Mouse (Mus musculus) left cerebral cortex, adult 18-20 months (tissue): ENCODE measurements around the gene Aknad1. TPM values are rescaled to one million over a fixed set of nuclear protein-coding genes. Genes with fewer than 3 reads are reported as not detected.

ENCODE experiments used
- DNase-seq, 2 experiments: peaks; one replicate each; pipeline ENCODE4 v3.0.0; 2021 to 2022; ENCODE audit warnings: low spot score in 2 of 2, mixed read lengths in 1 of 2
- long read RNA-seq, 2 experiments: library from polyadenylated mRNA; stranded (forward); transcript quantifications; one replicate each; pipeline ENCODE4 v2.0.0; 2021
- total RNA-seq, 2 experiments: library from RNA; stranded (reverse); gene quantifications; 2 replicates each; pipeline ENCODE4 v1.2.3; 2021

Gene Aknad1
- total RNA-seq = under 1 TPM in 1 of 2 experiments, not detected in 1; 0.12 TPM
- long read RNA-seq, experiment 1 = 0 reads
- long read RNA-seq, experiment 2, partial matches to known transcripts = 1 of 1 reads
- long read RNA-seq, experiment 2, other reads (novel, unspliced or antisense) = 0 of 1 reads

DNA sequence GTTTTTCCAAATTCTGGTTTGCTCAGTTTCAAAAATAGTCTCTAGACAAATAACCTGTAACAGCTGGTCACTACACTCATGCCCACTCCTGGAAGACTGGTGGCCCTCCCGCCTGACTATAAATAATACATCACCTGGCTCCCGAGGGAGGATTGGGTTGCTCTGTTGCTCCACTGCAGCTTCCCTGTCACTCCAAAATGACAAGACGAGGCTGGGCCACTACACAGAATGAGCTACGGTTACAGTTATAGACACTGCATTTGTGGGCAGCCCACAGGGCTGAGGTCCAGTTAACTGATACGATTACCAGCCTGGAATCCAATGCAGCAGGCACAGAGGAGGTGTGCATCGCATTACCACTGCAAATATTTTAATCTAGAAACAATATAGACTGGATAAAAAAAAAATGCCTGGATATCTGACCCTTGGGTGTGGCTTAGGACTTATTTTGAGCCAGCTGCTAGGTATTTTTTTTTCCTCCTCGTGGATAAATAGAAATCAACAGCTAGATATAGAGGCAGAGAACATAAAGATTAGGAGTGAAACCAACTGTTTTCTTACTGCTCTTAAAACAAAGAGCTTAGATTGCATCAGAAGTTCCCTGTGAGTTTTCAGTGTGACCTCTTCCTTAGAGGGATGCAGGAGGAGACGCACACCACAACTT, at the start of gene Aknad1:
Gene Aknad1 (plus strand): TSS at position 614 of the 664 bp plus-strand sequence.
- no peak for DNase-seq

GRCm38 (mm10) chr3:108689979-108690378, 49.5 kb upstream of the Aknad1 start:
- no peak for DNase-seq

- DNase-seq = peak; percentile 20 to 29
Measured at GRCm38 (mm10) chr3:108694321-108694720, 45.1 kb upstream of the Aknad1 start.

DNA sequence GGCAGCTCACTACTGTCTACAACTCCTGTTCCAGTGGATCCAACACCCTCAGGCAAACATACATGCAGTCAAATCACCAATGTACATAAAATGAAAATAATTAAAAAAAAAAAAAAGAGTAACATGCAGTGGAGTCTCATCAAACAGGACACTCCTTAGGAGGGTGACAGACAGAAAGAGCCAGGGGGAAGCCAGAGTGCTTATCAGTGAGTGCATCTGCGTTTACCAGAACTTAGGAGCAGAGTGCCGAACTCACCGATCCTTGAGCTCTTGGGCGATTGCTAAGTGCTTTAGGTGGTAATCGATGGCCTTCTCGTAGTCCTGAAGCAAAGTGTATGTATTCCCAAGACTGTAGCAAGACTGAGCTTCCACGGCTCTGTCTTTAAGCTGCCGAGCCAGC, 40.8 kb upstream of the Aknad1 start:
- DNase-seq = no peak

GRCm38 (mm10) chr3:108699786-108700185, 39.7 kb upstream of the Aknad1 start:
- no peak for DNase-seq

- no peak for DNase-seq
Measured at GRCm38 (mm10) chr3:108701256-108701655, 38.2 kb upstream of the Aknad1 start.

GRCm38 (mm10) chr3:108702789-108703188, 36.7 kb upstream of the Aknad1 start:
- no peak for DNase-seq

GRCm38 (mm10) chr3:108711296-108711695, 28.2 kb upstream of the Aknad1 start:
- DNase-seq = no peak

GRCm38 (mm10) chr3:108713065-108713675, 26.3 kb upstream of the Aknad1 start:
- DNase-seq = no peak

- no peak for DNase-seq
Measured at GRCm38 (mm10) chr3:108714837-108715236, 24.6 kb upstream of the Aknad1 start.

- no peak for DNase-seq
Measured at GRCm38 (mm10) chr3:108717896-108718502, 21.5 kb upstream of the Aknad1 start.

DNA sequence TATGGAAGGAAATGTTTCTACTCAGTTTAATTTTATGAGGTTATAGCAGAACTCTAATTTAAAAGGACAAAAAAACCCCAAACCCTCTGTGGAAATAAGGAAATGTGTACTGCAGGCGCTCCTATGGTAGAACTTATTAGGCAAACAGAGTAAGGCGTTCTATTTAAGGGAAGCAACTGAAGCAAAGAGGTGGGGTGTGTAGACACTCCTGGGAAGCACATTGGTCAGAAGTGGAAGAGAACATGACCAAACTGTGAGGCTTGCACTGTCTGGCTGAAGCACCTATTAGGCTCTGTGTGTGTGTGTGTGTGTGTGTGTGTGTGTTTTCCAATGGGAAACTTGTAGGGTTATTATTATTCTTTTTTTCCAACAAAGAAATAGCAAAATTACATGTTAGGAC, 20.1 kb upstream of the Aknad1 start:
- no peak for DNase-seq

GRCm38 (mm10) chr3:108719761-108720160, 19.7 kb upstream of the Aknad1 start:
- DNase-seq = no peak

GRCm38 (mm10) chr3:108721076-108721991, 18.1 kb upstream of the Aknad1 start:
- peak; percentile 32 to 50 for DNase-seq

DNA sequence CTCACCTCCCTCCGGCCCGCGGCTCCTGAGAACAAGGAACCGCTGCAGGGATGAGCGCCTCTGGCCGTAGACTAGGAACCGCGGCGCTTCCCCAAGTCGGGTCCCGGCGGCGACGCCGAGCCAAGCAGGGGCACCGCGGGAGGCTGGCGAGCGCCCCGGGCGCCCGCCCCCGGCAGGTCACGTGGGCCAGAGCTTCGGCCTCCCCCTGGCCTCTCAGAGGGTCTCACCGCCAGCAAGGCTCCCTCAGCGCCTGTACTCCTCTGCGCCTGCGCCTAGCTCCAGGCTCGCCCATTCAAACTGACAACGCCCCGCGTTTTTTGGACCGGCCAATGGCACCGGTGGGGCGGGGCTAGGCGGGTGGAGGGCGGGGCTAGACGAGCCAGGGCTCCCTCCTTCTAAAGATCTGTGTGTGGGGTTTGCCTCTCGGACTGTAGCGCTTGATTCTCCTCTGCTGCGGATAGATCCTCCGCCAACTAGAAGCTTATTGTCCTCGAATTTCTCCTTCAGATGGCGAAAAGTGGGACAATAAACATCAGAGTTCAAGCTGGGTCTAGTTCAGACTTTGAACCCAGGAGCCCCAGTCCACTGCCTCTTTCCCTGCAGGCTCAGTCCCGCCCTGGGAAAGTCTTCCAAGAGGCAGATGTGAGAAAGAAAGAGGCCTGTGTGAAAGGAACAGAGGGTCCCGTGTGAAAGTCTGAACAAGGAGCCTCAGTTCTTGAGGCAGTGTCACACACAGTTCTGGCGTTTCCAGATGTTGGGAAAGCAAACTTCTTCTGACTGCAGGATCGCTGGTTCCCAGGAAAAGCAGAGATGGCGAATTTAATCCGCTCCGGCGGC, 17.2 kb upstream of the Aknad1 start, which contains the start of gene Gpsm2:
Gene Gpsm2 (minus strand): TSS at position 274 of the 837 bp plus-strand sequence.
- DNase-seq = peak; percentile 94 to 96

DNA sequence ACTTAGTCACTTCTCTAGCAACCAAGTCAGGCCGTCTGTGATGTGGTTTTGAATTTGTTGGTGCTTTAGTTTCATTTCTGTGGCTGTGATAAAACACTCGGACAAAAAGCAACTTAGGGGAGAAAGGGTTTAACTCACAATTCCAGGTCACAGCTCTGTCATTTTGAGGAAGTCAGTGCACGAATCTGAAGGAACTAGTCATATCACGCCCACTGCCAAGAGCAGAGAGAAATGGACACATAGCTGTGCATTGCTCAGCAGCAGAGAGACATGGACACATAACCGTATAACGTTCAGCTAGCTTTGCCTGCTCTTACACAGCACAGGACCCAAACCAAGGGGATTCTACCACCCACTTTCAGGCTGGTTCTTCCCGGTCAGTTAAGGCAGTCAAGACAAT, 13.0 kb upstream of the Aknad1 start:
- no peak for DNase-seq

GRCm38 (mm10) chr3:108727344-108727743, 12.1 kb upstream of the Aknad1 start:
- DNase-seq = no peak

GRCm38 (mm10) chr3:108727776-108728175, 11.7 kb upstream of the Aknad1 start:
- DNase-seq = no peak

DNA sequence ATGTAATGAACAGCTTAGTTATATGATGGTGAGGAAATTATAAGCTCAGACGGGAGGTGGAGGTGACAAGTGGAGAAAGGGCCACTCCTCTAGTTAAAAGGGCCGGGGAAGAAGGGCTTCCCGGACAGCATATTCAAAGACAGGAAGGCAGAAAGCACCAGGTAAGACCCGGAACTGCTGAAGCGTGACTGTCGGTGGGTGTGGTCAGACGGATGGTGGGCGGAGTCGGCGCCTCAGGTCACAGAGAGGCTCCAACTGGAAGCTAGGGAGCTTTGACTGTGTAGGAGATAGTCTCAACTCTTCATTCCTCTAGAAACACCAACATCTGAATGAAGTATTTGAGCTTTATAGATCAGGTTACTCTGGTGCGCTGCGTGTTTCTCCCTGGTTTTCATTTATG, 9.1 kb upstream of the Aknad1 start:
- no peak for DNase-seq

GRCm38 (mm10) chr3:108737761-108738160, 1.7 kb upstream of the Aknad1 start:
- DNase-seq = no peak
